Mouse (Mus musculus): ENCODE measurements around the gene Fam98a. TPM values are rescaled to one million over a fixed set of nuclear protein-coding genes. Genes with fewer than 3 reads are reported as not detected.

The Fam98a gene
- total RNA-seq, 2 experiments from 2014 or later: 36.0 to 42.4 TPM

DNA sequence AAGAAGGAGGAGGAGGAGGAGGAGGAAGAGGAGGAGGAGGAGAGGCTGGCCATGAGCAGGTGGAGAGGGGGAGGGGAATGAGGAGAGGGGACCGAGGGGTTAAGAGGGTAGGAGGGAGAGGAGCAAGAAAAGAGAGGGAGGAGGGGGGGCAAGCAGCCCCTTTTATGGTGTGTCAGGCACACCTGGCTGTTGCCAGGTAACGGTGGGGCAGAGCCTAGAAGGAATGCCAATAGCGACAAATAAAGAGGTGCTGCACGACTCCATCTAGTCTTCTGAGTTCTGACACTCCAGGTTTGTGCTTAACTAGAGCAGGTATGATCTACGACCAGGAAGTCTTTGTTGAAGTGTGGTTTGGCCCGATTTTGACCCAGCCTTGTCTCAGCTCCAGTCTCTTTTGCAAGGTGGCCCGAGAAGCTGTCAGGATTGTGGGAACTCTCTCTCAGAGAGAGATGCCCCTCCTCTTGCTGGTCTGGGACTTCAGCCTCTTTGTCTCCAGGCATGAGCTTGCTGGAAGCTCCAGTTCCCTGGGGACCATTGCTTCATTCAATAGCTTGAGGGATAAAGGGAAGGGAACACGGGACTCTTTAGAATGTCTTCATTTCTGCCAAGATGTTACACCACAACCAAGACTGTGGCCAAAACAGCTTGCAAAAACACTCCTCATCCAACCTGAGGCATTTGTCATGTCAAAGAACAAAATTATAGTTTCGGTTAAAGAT is 29.2 kb downstream of the Fam98a start:
- no peak for DNase-seq (ENCODE audit: low spot score in 2 of 2)

DNA sequence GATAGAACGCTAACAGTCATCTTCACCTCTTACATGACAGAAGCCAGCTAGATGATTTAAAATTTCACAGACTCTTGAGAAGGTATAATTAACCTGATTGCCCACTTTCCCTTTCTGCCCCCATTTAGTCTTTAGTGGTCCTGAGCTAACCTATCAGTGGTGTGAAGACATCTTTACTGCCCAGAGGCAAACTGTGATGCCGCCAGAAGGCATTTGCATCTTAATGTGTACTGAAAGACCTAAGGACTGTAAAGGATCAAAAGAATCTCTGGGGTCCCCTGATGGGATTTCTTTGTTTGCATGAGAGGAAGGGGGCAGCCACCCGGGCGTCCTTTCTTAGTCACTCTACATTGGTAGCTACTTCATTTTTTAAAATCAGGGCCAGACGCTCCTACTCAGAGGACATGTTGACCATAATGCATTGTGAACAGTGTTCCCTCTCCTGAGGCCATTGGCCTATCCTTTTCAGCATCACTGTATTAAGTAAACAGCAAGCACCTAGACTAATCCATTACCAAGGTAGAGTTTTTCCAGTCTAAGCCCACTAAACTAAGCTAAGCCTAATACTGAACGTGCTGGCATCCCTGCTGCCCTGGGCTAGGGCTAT is 30.4 kb downstream of the Fam98a start:
- DNase-seq (ENCODE audit: low spot score in 2 of 2): no peak

DNA sequence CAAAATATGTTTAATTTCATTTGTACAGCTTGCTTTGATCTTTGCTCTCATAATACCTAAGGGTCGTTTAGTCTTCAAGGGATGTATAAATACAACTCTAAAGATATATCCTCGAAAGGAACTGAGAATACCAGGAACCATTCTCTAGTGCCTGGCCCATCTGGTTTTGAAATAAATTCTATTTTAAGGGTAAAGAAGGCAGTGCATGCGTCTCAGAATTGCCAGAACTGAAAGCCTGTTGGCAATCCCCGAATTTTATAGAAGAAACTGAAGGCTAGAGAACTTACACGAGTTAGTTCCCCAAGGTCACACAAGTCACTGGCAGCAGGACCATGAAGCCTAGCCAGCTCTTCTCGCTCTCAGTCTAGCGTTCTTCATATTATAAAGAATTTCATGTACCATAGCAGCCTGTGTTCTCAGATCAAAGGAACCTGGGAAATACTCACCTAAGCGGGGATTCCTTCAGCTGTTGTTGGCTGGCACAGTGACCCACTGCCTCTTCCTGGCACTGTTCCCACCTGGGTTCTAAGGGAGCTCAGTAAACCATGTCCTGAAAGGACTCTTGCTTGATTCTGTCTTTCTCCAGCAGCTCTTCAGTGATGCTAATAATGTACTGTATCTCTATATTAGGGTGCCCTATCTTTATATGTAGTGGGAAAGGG is 32.4 kb downstream of the Fam98a start:
- DNase-seq (ENCODE audit: low spot score in 2 of 2): no peak

DNA sequence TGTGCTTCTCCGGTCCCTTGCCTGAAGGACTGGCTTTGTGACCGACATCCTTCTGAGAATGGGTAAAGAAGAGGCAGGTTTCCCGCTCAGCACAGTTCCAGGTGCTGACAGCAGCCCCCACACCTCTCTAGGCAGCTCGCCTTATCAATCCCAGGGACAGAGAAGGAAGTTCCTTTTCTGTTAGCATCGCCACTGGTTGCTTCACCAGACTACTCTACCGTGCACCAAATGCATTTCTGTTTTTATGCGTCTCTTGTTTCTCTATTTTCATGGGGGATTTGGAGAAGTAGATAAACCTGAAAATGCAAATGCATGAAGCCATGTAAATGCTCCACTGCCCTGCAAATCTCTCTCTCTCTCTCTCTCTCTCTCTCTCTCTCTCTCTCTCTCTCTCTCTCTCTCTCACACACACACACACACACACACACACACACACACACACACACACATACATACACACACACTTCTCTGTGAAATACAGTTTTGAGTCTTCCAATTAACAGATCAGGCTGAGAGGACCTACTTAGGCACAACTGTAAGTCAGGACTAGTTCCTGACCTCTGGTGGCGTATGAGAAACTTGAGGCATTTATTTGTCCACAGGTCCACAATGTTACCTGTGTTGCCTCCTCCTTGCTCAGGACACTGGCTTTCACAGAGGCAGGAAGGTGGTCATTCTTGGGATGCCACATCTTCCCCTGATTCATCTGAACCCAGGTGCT is 33.4 kb downstream of the Fam98a start:
- DNase-seq (ENCODE audit: low spot score in 2 of 2): no peak

DNA sequence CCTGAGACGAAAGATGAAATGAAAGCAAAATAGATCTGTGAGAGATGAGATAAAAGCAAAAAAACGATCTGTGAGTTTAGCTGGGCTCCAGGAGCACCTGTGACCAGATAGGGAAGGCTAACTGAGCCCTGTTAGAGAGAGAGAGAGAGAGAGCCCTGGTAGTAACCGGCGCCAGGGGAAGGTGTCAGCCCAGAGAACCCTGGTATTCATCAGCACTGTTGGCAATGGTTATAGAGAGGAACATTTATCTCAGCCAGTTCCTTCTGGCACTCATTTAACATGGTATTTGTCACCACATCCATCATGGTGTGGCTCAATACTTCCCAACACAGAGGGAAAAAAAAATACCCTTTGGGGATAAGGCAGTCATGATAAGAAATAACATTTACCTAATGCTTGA is 35.2 kb downstream of the Fam98a start:
- no peak for DNase-seq (ENCODE audit: low spot score in 2 of 2)

DNA sequence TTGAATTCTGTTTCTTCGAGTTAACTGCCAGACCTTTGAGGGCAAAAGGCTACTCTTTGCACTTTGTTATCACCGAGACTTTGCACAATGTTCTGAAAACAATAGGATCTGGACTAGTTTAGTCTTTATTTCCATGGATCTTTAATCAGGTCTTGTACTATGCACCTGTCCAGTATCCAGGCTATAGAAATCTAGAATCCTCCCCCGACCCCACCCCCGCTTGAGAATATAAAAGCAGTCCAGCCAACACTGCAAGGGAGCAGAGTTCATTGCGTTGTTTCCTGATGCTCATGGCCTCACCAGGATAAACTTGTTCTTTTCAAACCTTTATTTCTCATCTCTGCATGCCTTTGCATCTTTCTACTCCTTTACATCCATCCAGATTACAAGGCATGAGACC is 42.5 kb downstream of the Fam98a start:
- no peak for DNase-seq (ENCODE audit: low spot score in 2 of 2)

DNA sequence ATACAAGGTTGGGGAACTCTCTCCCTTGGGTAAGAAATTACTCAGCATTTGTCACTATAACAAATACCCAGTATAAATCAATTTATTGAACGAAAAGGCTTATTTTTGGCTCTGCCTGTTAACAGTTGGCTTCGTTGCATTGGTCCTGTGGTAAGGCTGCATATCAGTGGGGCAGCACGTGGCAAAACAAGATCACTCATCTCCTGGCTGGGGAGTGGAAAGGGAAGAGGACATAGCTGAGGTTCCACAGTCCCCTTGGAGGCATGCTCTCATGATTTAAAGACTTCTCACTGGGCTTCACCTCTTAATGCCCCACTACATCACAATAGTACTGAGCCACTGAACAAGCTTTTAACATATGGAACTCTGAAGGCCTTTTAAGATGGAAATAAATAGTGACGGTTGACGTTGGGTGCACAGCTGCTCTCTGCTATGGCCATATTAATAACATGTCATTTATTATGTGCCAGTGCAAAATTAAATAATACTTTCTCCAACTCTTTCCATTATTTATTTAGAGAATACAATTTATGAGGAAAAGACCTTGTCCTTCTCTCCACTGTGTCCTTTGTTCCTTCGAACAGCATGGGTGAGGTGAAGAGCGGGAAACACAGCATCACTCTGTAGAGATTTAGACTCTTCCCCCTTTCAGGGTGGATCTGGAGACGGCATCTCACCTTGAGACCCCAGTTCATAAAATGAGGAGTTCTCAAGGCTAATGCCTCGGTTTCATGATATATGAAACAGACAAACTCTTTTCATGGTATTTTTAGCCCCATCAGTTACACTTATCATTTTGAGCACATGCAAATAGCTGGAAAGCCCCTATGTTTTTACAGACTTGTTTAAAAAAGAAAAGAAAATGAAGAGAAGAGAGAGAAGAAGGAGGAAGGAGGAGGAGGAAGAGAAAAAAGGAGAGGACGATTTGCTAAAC is 44.8 kb downstream of the Fam98a start:
- DNase-seq (ENCODE audit: low spot score in 2 of 2): no peak

DNA sequence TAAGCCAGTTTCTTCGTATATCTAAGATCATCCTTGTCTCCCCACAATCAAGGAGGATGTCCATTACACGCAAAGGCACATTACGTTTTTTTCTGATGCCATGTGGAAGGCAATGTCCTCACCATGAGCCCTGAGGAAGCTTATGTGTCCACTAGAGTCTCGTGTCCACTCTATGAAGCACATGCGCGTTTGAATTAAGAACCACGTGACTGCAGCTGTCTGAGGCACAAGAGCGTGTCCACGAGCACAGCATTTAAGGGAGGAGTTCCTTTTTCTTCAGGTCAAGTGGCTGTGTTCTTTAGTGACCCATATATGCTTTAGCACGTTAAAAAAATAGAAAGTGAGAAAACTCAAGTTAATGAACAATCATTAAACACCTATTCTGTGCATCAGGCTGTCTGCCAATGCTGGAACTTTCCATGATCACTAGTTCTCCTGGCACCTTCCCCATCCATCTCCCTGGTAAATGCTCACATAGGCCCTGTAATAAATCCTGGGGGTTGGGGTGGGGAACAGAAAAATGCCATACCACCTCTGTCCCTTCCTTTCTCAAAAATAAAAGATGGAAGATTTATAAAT is 45.6 kb downstream of the Fam98a start:
- DNase-seq (ENCODE audit: low spot score in 2 of 2): no peak

DNA sequence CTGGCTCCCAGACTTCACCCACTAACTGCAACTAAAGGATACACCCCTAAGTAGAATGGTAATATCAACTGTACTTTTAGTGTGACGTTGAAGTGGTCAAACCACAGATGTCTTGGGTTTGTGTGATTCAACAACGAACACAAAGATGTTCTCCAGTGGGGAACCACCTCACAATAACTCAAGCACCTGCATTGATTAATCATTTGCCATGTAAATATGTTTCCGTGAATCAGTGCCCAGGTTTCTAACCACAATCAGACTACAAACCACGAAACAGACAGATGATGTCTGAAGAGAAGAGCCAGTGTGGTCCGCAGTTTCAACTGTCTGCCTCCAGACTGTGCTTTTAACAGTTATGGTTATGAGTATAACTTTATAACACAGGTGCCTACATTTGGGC is 46.7 kb downstream of the Fam98a start:
- DNase-seq (ENCODE audit: low spot score in 2 of 2): no peak

DNA sequence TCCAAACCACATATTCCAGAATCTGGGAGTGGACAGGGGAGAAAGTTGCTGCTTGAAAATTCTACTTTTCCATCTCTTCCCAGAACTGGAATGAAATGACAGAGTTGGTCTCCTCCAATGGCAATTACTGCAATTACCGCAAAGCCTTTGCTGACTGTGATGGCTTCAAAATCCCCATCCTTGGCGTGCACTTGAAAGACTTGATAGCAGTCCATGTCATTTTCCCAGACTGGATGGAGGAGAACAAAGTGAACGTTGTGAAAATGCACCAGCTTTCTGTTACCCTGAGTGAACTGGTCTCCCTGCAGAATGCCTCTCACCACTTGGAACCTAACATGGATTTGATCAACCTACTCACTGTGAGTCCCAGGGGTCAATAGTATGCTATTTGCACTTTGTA is 48.7 kb downstream of the Fam98a start:
- no peak for DNase-seq (ENCODE audit: low spot score in 2 of 2)

DNA sequence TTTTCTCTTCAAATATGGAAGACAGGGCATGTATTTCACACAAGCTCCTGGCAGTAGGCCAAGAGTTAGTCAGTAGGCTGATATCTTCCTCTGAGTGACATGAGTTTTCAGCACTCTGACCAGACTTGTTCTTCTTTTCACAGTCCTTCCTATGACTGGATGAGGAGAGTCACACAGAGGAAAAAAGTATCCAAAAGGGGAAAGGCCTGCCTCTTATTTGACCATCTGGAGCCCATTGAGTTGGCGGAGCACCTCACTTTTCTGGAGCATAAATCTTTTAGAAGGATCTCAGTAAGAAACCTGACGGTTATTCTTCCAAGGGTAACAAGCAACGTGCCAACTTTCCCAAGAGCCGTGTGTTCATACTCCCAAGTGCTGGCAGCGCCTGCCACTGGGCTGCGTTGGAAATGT is 53.5 kb downstream of the Fam98a start:
- peak in 1 of 2 experiments; percentile 21 for DNase-seq (ENCODE audit: low spot score in 2 of 2)

DNA sequence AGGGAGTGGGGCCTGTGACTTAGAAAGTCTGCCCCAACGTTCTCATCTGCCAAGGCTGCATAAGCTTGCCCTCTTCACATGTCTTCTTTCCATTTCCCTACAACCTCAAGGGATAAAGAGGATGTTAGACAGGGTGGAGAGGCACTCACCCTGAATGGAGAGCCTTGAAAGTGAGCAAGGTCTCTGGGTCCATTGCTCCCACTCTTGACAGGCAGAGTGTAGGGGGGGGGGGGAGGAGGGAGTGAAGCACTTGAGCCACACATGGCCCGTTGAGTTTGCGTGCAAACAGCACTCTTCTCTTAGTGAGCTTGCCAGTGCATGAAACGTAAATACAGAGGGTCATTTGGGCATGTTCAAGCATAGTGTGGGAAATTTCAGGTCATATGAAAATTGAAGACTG is 56.5 kb downstream of the Fam98a start:
- no peak for DNase-seq (ENCODE audit: low spot score in 2 of 2)

Other genes with a start within 250 kb of the Fam98a start
- gene Rasgrp3, start 116.0 kb downstream of the Fam98a start, total RNA-seq (2021): 10 to 100 TPM in 1 of 2 experiments, 1 to 10 TPM in 1; 8.9 to 13.6 TPM